Mouse (Mus musculus) olfactory bulb, adult 2 months (tissue): Measurements from ENCODE around the gene Efna5.

ENCODE experiments used
- CTCF ChIP-seq: fragments of 200-500 bp; IDR thresholded peaks from 2 replicates; pipeline ENCODE4 v1.5.1; 2012; ENCODE audit warnings: low read depth, mild to moderate bottlenecking, low read length, moderate library complexity; ENCODE audit not compliant: insufficient read depth
- POLR2A ChIP-seq: fragments of 200-500 bp; IDR thresholded peaks from 2 replicates; pipeline ENCODE4 v1.6.1; 2012; ENCODE audit warnings: mild to moderate bottlenecking, low read depth, low read length, moderate library complexity; ENCODE audit not compliant: insufficient read depth

DNA sequence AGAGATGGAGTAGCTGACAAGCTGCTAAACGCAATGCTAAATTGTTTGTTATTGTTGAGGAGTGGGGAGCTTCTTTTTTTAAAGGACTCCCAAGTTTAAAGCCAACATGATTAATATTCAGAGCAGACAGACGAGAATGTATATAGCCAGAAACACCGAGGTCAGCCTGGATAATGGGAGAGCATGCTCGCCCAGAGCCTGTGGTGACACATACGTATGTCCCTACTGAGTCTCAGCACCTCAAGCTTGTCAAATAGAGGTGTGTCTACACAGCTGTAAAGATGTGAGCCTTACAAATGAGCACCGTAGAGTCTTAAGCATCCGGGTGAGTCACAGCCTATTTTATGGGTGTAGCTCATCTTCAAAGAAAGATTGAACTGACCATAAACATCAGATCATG, 318.7 kb downstream of the Efna5 start:
- TF ChIP-seq CTCF (no peak), POLR2A (no peak)
